13 mouse cellular contexts compared by ENCODE assay signal in the genomic region with DNA sequence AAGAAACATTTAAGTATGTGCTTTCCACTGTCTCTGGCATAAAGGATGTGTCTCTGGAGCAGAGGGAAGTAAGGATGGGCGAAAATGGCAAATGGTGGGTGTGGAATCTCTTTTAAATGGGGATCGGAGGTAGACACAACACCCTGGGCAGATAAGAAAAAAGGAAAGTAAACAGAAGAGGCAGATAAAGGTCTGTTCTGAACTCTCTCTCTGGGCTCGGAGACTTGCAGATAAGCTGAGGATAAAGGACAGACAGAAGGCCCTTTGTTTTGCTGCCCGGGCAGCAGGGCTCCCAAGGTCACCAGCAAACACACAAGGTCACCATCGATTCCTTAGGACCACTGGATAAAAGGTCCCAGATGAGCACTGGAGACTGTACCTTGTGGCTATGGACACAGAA.
"Had no signal": no experiment of that assay in that cellular context is flagged by ENCODE, and none has a peak within 500 bp of the region (broad histone marks: within the 10 kb centered on the region; RNA-seq: fewer than 3 reads in every experiment).

No protein-coding gene starts in this region.

- H3K27ac ChIP-seq: kidney, embryonic 15.5 days; limb, embryonic 13.5 days; liver, embryonic 14.5 days; midbrain, embryonic 13.5 days; neural tube, embryonic 15.5 days had no signal

- H3K27me3 ChIP-seq: kidney, embryonic 15.5 days; limb, embryonic 13.5 days; midbrain, embryonic 13.5 days; neural tube, embryonic 15.5 days had no signal

- ATAC-seq: midbrain, embryonic 13.5 days had no signal

- H3K4me1 ChIP-seq: kidney, embryonic 15.5 days; limb, embryonic 13.5 days; neural tube, embryonic 15.5 days had no signal

- H3K4me3 ChIP-seq: kidney, embryonic 15.5 days; limb, embryonic 13.5 days; midbrain, embryonic 13.5 days; myocyte; neural tube, embryonic 15.5 days had no signal

- H3K36me3 ChIP-seq: kidney, embryonic 15.5 days; limb, embryonic 13.5 days; midbrain, embryonic 13.5 days; neural tube, embryonic 15.5 days had no signal

- H3K9me3 ChIP-seq: kidney, embryonic 15.5 days; limb, embryonic 13.5 days; midbrain, embryonic 13.5 days; neural tube, embryonic 15.5 days had no signal

- H3K9ac ChIP-seq: kidney, embryonic 15.5 days; limb, embryonic 13.5 days; liver, embryonic 14.5 days; midbrain, embryonic 13.5 days; neural tube, embryonic 15.5 days had no signal

- H3K4me2 ChIP-seq: kidney, embryonic 15.5 days; limb, embryonic 13.5 days; midbrain, embryonic 13.5 days; neural tube, embryonic 15.5 days had no signal

- DNase-seq: kidney, adult 2 months; kidney, postnatal 14 days; left cerebral cortex, postnatal 4 days; lung, adult 18-20 months; right cerebral cortex, adult 18-20 months; thymus, adult 18-20 months; thymus, postnatal 14 days had no signal
